Mouse (Mus musculus) lung, embryonic 16.5 days (tissue): ENCODE measurements around the gene Slc9a3r2. TPM values are rescaled to one million over a fixed set of nuclear protein-coding genes. Genes with fewer than 3 reads are reported as not detected.

Experiments used
- ATAC-seq: fragments of 200-750 bp; cut with Nextera tagmentation; 2 replicates; pipeline ENCODE4 v1.8.0; 2017; ENCODE audit warnings: low read depth, mild to moderate bottlenecking, moderate library complexity
- H3K27ac ChIP-seq: fragments of 300-500 bp; sonication (generic); 2 replicates; pipeline ENCODE4 v1.5.1; 2014; ENCODE audit warnings: mild to moderate bottlenecking, control low read depth, low read length
- H3K27me3 ChIP-seq: fragments of 300-500 bp; sonication (generic); 2 replicates; pipeline ENCODE4 v1.6.1; 2014; ENCODE audit warnings: low read depth, low read length, mixed read lengths; ENCODE audit not compliant: control insufficient read depth, insufficient read depth
- H3K36me3 ChIP-seq: fragments of 300-500 bp; sonication (generic); 2 replicates; pipeline ENCODE4 v1.6.1; 2014; ENCODE audit warnings: low read length; ENCODE audit not compliant: control insufficient read depth, insufficient read depth
- H3K4me1 ChIP-seq: fragments of 300-500 bp; sonication (generic); replicated peaks from 2 replicates; pipeline ENCODE4 v1.6.1; 2014; ENCODE audit warnings: low read length, mixed read lengths; ENCODE audit not compliant: control insufficient read depth, insufficient read depth
- H3K4me2 ChIP-seq: fragments of 300-500 bp; sonication (generic); 2 replicates; pipeline ENCODE4 v1.6.1; 2014; ENCODE audit warnings: low read depth, low read length, control low read depth
- H3K4me3 ChIP-seq: fragments of 300-500 bp; sonication (generic); 2 replicates; pipeline ENCODE4 v1.5.1; 2014; ENCODE audit warnings: mild to moderate bottlenecking, low read length, control low read depth
- H3K9ac ChIP-seq: fragments of 300-500 bp; sonication (generic); 2 replicates; pipeline ENCODE4 v1.6.1; 2014; ENCODE audit warnings: low read length, control low read depth
- H3K9me3 ChIP-seq: fragments of 300-500 bp; sonication (generic); 2 replicates; pipeline ENCODE4 v1.6.1; 2016; ENCODE audit warnings: low read length; ENCODE audit not compliant: control insufficient read depth
- WGBS: fragments of 180-500 bp; shearing (Covaris S2); extraction: QIAGEN DNeasy Blood & Tissue Kit; methylation state at CpG from one replicate; pipeline ENCODE4 v1.1.7; 2014; 5-methylcytosine and 5-hydroxymethylcytosine counted together
- polyA plus RNA-seq: library from polyadenylated mRNA; unstranded; fragments of >200 nt; fragmentation: Nextera tagmentation; extraction: Ambion mirVana; gene quantifications from 2 replicates; pipeline ENCODE4 v1.2.1, GENCODE M21; 2015

Slc9a3r2 gene
- polyA plus RNA-seq, 1 experiment from 2014 or later = 98.1 TPM

- WGBS = 25% methylated on average over 7 of the region's 7 CpGs
- peaks cover 3% of the 10 kb centered on the region for H3K36me3 ChIP-seq
- peak; percentile 53 for ATAC-seq
- peak overlapping the region; percentile 5; the same call in 1 of the 2 replicates for H3K4me3 ChIP-seq
- H3K27me3 ChIP-seq = no peaks in the 10 kb centered on the region
- peak overlapping the region; percentile 65 for H3K27ac ChIP-seq
- peak overlapping the region; percentile 37 for H3K4me2 ChIP-seq
- peak overlapping the region; percentile 42 for H3K9ac ChIP-seq
- no peaks in the 10 kb centered on the region for H3K9me3 ChIP-seq
- H3K4me1 ChIP-seq = peaks cover 41% of the 10 kb centered on the region
Measured at GRCm38 (mm10) chr17:24644030-24644715, 6.0 kb downstream of the Slc9a3r2 start.

GRCm38 (mm10) chr17:24642791-24643343, 7.3 kb downstream of the Slc9a3r2 start:
- no peak for ATAC-seq
- peaks cover 5% of the 10 kb centered on the region for H3K36me3 ChIP-seq
- 62% methylated on average over 6 of the region's 6 CpGs for WGBS
- H3K9me3 ChIP-seq = no peaks in the 10 kb centered on the region
- no peak overlapping the region for H3K4me2 ChIP-seq
- H3K27me3 ChIP-seq = no peaks in the 10 kb centered on the region
- H3K27ac ChIP-seq = no peak overlapping the region
- no peak overlapping the region for H3K4me3 ChIP-seq
- H3K4me1 ChIP-seq = peaks cover 31% of the 10 kb centered on the region
- peak overlapping the region; percentile 42; the same call in 1 of the 2 replicates for H3K9ac ChIP-seq

GRCm38 (mm10) chr17:24641944-24642343, 8.2 kb downstream of the Slc9a3r2 start:
- H3K36me3 ChIP-seq = peaks cover 5% of the 10 kb centered on the region
- ATAC-seq = no peak
- H3K9ac ChIP-seq = no peak overlapping the region
- no peak overlapping the region for H3K4me2 ChIP-seq
- no peaks in the 10 kb centered on the region for H3K27me3 ChIP-seq
- no peak overlapping the region for H3K4me3 ChIP-seq
- no peak overlapping the region for H3K27ac ChIP-seq
- peaks cover 27% of the 10 kb centered on the region for H3K4me1 ChIP-seq
- 92% methylated on average over 14 of the region's 14 CpGs for WGBS
- H3K9me3 ChIP-seq = no peaks in the 10 kb centered on the region

- Histone ChIP-seq H3K4me1 (peaks cover 26% of the 10 kb centered on the region), H3K27me3 (no peaks in the 10 kb centered on the region), H3K4me2 (no peak overlapping the region), H3K27ac (no peak overlapping the region), H3K9me3 (no peaks in the 10 kb centered on the region), H3K4me3 (no peak overlapping the region), H3K9ac (no peak overlapping the region), H3K36me3 (peaks cover 5% of the 10 kb centered on the region)
- no peak for ATAC-seq
- 91% methylated on average over 15 of the region's 15 CpGs for WGBS
Measured at GRCm38 (mm10) chr17:24640581-24640980, 9.5 kb downstream of the Slc9a3r2 start.

- WGBS = 89% methylated on average over 7 of the region's 7 CpGs
- H3K9ac ChIP-seq = no peak overlapping the region
- peaks cover 22% of the 10 kb centered on the region for H3K4me1 ChIP-seq
Measured at GRCm38 (mm10) chr17:24640119-24640518, 10.0 kb downstream of the Slc9a3r2 start.

GRCm38 (mm10) chr17:24639571-24639988, 10.5 kb downstream of the Slc9a3r2 start:
- H3K4me3 ChIP-seq = no peak overlapping the region

More at GRCm38 (mm10) chr17:24640119-24640518, 10.0 kb downstream of the Slc9a3r2 start:
- ATAC-seq = no peak
- Histone ChIP-seq H3K36me3 (peaks cover 5% of the 10 kb centered on the region), H3K27me3 (no peaks in the 10 kb centered on the region), H3K9me3 (no peaks in the 10 kb centered on the region), H3K4me2 (no peak overlapping the region), H3K4me3 (no peak overlapping the region), H3K27ac (peak overlapping the region; percentile 81)

GRCm38 (mm10) chr17:24638840-24639239, 11.3 kb downstream of the Slc9a3r2 start:
- Histone ChIP-seq H3K4me1 (peaks cover 12% of the 10 kb centered on the region), H3K27ac (peak overlapping the region; percentile 81), H3K27me3 (no peaks in the 10 kb centered on the region), H3K9ac (no peak overlapping the region), H3K9me3 (no peaks in the 10 kb centered on the region), H3K36me3 (peaks cover 5% of the 10 kb centered on the region), H3K4me3 (no peak overlapping the region), H3K4me2 (no peak overlapping the region)
- 50% methylated on average over 9 of the region's 9 CpGs for WGBS
- peak; percentile 91 for ATAC-seq

More at GRCm38 (mm10) chr17:24639571-24639988, 10.5 kb downstream of the Slc9a3r2 start:
- Histone ChIP-seq H3K4me2 (no peak overlapping the region), H3K27ac (peak overlapping the region; percentile 81), H3K9ac (no peak overlapping the region), H3K4me1 (peaks cover 17% of the 10 kb centered on the region), H3K36me3 (peaks cover 5% of the 10 kb centered on the region), H3K27me3 (no peaks in the 10 kb centered on the region), H3K9me3 (no peaks in the 10 kb centered on the region)
- WGBS = 63% methylated on average over 5 of the region's 5 CpGs
- peak; percentile 6; the same call in 1 of the 2 replicates for ATAC-seq

GRCm38 (mm10) chr17:24638214-24638613, 11.9 kb downstream of the Slc9a3r2 start:
- WGBS = 73% methylated on average over 4 of the region's 4 CpGs
- Histone ChIP-seq H3K9me3 (no peaks in the 10 kb centered on the region), H3K4me2 (no peak overlapping the region), H3K4me3 (no peak overlapping the region), H3K27me3 (no peaks in the 10 kb centered on the region), H3K27ac (peak overlapping the region; percentile 40), H3K9ac (no peak overlapping the region), H3K4me1 (peaks cover 13% of the 10 kb centered on the region), H3K36me3 (peaks cover 5% of the 10 kb centered on the region)
- no peak for ATAC-seq

GRCm38 (mm10) chr17:24636781-24637481, 13.2 kb downstream of the Slc9a3r2 start:
- no peak for ATAC-seq
- no peak overlapping the region for H3K27ac ChIP-seq
- no peak overlapping the region for H3K4me2 ChIP-seq
- H3K27me3 ChIP-seq = no peaks in the 10 kb centered on the region
- no peak overlapping the region for H3K4me3 ChIP-seq
- 59% methylated on average over 5 of the region's 5 CpGs for WGBS
- H3K36me3 ChIP-seq = peaks cover 5% of the 10 kb centered on the region
- H3K4me1 ChIP-seq = peaks cover 17% of the 10 kb centered on the region
- no peak overlapping the region; the same call in 1 of the 2 replicates for H3K9ac ChIP-seq
- H3K9me3 ChIP-seq = no peaks in the 10 kb centered on the region
